Mouse (Mus musculus): Measurements from ENCODE around the gene Lypd6b. TPM values are rescaled to one million over a fixed set of nuclear protein-coding genes. Genes with fewer than 3 reads are reported as not detected.

The Lypd6b gene
- polyA plus RNA-seq, 1 experiment from 2014 or later = 2.6 TPM

DNA sequence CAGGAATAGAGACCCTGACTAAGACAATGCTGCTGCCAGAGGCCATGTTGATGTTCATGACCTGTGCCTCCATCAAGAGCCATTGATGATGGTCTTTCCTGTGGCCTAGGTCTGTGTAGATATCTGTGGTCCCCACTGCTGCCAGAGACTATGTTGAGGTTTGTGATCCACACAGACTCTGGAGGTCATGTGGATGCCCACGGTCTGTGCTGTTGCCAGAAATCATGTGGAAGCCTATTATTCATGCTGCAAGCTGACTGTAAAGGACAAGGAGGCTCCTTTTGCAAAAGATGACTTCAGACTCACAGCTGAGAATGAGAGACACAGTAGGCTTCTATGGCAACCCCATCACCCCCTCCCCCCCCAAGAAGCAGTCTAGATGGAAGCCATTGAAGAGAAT is 209.7 kb downstream of the Lypd6b start:
- no peak overlapping the region for H3K9ac ChIP-seq (ENCODE audit: low read depth, low read length)
- H3K9me3 ChIP-seq (ENCODE audit: control insufficient read depth, low read length) = no peaks in the 10 kb centered on the region
- no peaks in the 10 kb centered on the region for H3K36me3 ChIP-seq (ENCODE audit: control insufficient read depth, insufficient read depth, low read length)
- H3K27ac ChIP-seq (ENCODE audit: low read length) = no peak overlapping the region
- 72% methylated on average over 1 of the region's 1 CpGs for WGBS
- no peaks in the 10 kb centered on the region for H3K27me3 ChIP-seq (replicated peaks; ENCODE audit: control insufficient read depth, insufficient read depth, low read length)
- H3K4me3 ChIP-seq (ENCODE audit: low read length) = no peak overlapping the region
- no peak for ATAC-seq
- H3K4me1 ChIP-seq (ENCODE audit: control insufficient read depth, insufficient read depth, low read length) = no peaks in the 10 kb centered on the region
- H3K4me2 ChIP-seq (ENCODE audit: low read depth, low read length) = no peak overlapping the region

Other genes with a start within 250 kb of the Lypd6b start
- 4.4 and 4.8 TPM in 2 replicates for gene Kif5c, start 168.4 kb upstream of the Lypd6b start, polyA plus RNA-seq (2015; fragmentation: Nextera tagmentation; extraction: Ambion mirVana)

All from intestine, embryonic 16.5 days (tissue).